Mouse (Mus musculus) duodenum, adult 2 months (tissue): Measurements from ENCODE around the gene Tas2r123. TPM values are rescaled to one million over a fixed set of nuclear protein-coding genes. Genes with fewer than 3 reads are reported as not detected.

ENCODE experiments used
- polyA plus RNA-seq: library from polyadenylated mRNA; depleted of rRNA; stranded (reverse); fragments of >200 nt; gene quantifications from 2 replicates; pipeline ENCODE4 v1.2.3, GENCODE M21; 2012; ENCODE audit warnings: low replicate concordance; rRNA removed

Gene Tas2r123
- polyA plus RNA-seq, result not detected in 2 replicates

GRCm38 (mm10) chr6:132846842-132847241 lies at the start of gene Tas2r123:
Tas2r123 (plus strand) TSS chr6:132847142.

GRCm38 (mm10) chr6:132802518-132802917 lies 44.4 kb upstream of the Tas2r123 start, which contains the start of gene Tas2r117:
Tas2r117 (plus strand) TSS chr6:132802818.

GRCm38 (mm10) chr6:132855138-132855537 lies 8.2 kb downstream of the Tas2r123 start, which contains the start of gene Tas2r116:
Tas2r116 (plus strand) TSS chr6:132855438.

GRCm38 (mm10) chr6:132867708-132868107 lies 20.8 kb downstream of the Tas2r123 start, which contains the start of gene Tas2r110:
Tas2r110 (plus strand) TSS chr6:132868008.

GRCm38 (mm10) chr6:132892711-132893110 lies 45.8 kb downstream of the Tas2r123 start, which contains the start of gene Tas2r113:
Tas2r113 (plus strand) TSS chr6:132893011.

Other genes starting within 250 kb of the Tas2r123 start
- gene A630073D07Rik, start 195.6 kb upstream of the Tas2r123 start, polyA plus RNA-seq, result not detected in 2 replicates
- gene Tas2r120, start 190.2 kb upstream of the Tas2r123 start, polyA plus RNA-seq, result not detected in 2 replicates
- gene Tas2r121, start 146.1 kb upstream of the Tas2r123 start, polyA plus RNA-seq, result not detected in 2 replicates
- gene Tas2r122, start 135.2 kb upstream of the Tas2r123 start, polyA plus RNA-seq, result not detected in 2 replicates
- gene Tas2r115, start 109.1 kb upstream of the Tas2r123 start, polyA plus RNA-seq, result not detected in 2 replicates
- not detected in 2 replicates for gene Tas2r124, start 92.4 kb upstream of the Tas2r123 start, polyA plus RNA-seq
- not detected in 2 replicates for gene Tas2r102, start 85.0 kb upstream of the Tas2r123 start, polyA plus RNA-seq
- not detected in 2 replicates for gene Tas2r136, start 69.0 kb upstream of the Tas2r123 start, polyA plus RNA-seq
- gene Tas2r117, start 44.3 kb upstream of the Tas2r123 start, polyA plus RNA-seq, result not detected in 2 replicates
- gene Tas2r116, start 8.3 kb downstream of the Tas2r123 start, polyA plus RNA-seq, result not detected in 2 replicates
- not detected in 2 replicates for gene Tas2r110, start 20.9 kb downstream of the Tas2r123 start, polyA plus RNA-seq
- not detected in 2 replicates for gene Tas2r113, start 45.9 kb downstream of the Tas2r123 start, polyA plus RNA-seq
- not detected in 2 replicates for gene Tas2r125, start 62.5 kb downstream of the Tas2r123 start, polyA plus RNA-seq
- not detected in 2 replicates for gene Tas2r129, start 104.0 kb downstream of the Tas2r123 start, polyA plus RNA-seq
- gene Tas2r131, start 110.8 kb downstream of the Tas2r123 start, polyA plus RNA-seq, result not detected in 2 replicates
- not detected in 2 replicates for gene Tas2r109, start 133.8 kb downstream of the Tas2r123 start, polyA plus RNA-seq
- gene Tas2r103, start 190.0 kb downstream of the Tas2r123 start, polyA plus RNA-seq, result not detected in 2 replicates
- gene Tas2r140, start 208.7 kb downstream of the Tas2r123 start, polyA plus RNA-seq, result not detected in 2 replicates